12 mouse cellular contexts compared by ENCODE assay signal in the genomic region with DNA sequence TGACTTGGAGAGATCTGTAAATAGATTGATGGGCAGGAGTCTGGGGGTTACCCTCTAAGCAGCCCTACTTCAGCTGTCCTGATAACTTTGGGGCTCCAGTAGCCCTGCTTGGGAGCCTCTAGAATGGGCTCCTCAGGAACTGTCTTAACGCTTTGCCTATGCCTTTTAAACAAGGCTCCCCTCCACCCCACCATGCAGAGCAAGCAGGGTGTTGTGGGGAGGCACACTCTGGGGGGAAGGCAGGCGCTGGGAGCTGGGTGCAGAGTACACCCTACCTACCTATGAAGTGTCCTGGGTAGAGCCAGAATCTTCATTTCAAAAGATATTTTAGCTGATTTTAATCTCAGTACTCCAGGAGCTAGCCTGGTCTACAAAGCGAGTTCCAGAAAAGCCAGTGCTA.
"Had no signal": no experiment of that assay in that cellular context is flagged by ENCODE, and none has a peak within 500 bp of the region (broad histone marks: within the 10 kb centered on the region; RNA-seq: fewer than 3 reads in every experiment).

No protein-coding gene starts in this region.

- H3K9me3 ChIP-seq: intestine, embryonic 15.5 days; limb, embryonic 10.5 days; liver, embryonic 15.5 days; lung, embryonic 15.5 days; megakaryocyte, embryonic 14.5 days; midbrain, embryonic 12.5 days; neural tube, embryonic 12.5 days had no signal

- DNase-seq: kidney, adult 18-20 months; kidney, postnatal 10 days; kidney, postnatal 4 days; lung, postnatal 14 days had no signal

- H3K4me2 ChIP-seq: intestine, embryonic 15.5 days; liver, embryonic 15.5 days; lung, embryonic 15.5 days; midbrain, embryonic 12.5 days; neural tube, embryonic 12.5 days had no signal

- H3K4me3 ChIP-seq: intestine, embryonic 15.5 days; limb, embryonic 10.5 days; liver, embryonic 15.5 days; lung, embryonic 15.5 days; midbrain, embryonic 12.5 days; neural tube, embryonic 12.5 days had no signal

- H3K36me3 ChIP-seq: intestine, embryonic 15.5 days; limb, embryonic 10.5 days; liver, embryonic 15.5 days; lung, embryonic 15.5 days; midbrain, embryonic 12.5 days; neural tube, embryonic 12.5 days had no signal

- H3K4me1 ChIP-seq: neural tube, embryonic 12.5 days had no signal

- H3K27me3 ChIP-seq: intestine, embryonic 15.5 days; liver, embryonic 15.5 days; lung, embryonic 15.5 days; megakaryocyte, embryonic 14.5 days; midbrain, embryonic 12.5 days; neural tube, embryonic 12.5 days had no signal

- H3K9ac ChIP-seq: intestine, embryonic 15.5 days; liver, embryonic 15.5 days; lung, embryonic 15.5 days; midbrain, embryonic 12.5 days; neural tube, embryonic 12.5 days had no signal

- H3K27ac ChIP-seq: intestine, embryonic 15.5 days; limb, embryonic 10.5 days; macrophage; midbrain, embryonic 12.5 days; neural tube, embryonic 12.5 days had no signal
